Mouse (Mus musculus) lung, adult 2 months (tissue): Measurements from ENCODE around the gene Ap2a1.

Experiments
- CTCF ChIP-seq: fragments of 200-500 bp; IDR thresholded peaks from 2 replicates; pipeline ENCODE4 v1.5.1; 2011; ENCODE audit warnings: mild to moderate bottlenecking, low read length, control low read depth; ENCODE audit not compliant: insufficient read depth
- POLR2A ChIP-seq: fragments of 200-500 bp; IDR thresholded peaks from 2 replicates; pipeline ENCODE4 v1.6.1; 2011; ENCODE audit warnings: low read depth, mild to moderate bottlenecking, control low read depth, low read length, borderline replicate concordance; ENCODE audit errors: extremely low read depth

- TF ChIP-seq POLR2A (no peak), CTCF (no peak)
Observed at GRCm38 (mm10) chr7:44856265-44856916, 72.9 kb downstream of the Ap2a1 start.
